Mouse (Mus musculus) megakaryocyte, embryonic 14.5 days (primary cell): ENCODE measurements at regions not wholly inside any gene's neighbourhood (a gene's known extent, or its start where the extent isn't known, plus 50 kb on each side); places are given as distances from the start of the nearest gene placed in this dataset.

Experiments
- FLI1 ChIP-seq: IDR thresholded peaks from 2 replicates; pipeline ENCODE4 v1.6.1; 2012; ENCODE audit warnings: low read length, inconsistent platforms, mixed read lengths
- GATA1 ChIP-seq: IDR thresholded peaks from 3 replicates; pipeline ENCODE4 v1.6.1; 2012; ENCODE audit warnings: mixed read lengths, low read length, inconsistent platforms, borderline replicate concordance

DNA sequence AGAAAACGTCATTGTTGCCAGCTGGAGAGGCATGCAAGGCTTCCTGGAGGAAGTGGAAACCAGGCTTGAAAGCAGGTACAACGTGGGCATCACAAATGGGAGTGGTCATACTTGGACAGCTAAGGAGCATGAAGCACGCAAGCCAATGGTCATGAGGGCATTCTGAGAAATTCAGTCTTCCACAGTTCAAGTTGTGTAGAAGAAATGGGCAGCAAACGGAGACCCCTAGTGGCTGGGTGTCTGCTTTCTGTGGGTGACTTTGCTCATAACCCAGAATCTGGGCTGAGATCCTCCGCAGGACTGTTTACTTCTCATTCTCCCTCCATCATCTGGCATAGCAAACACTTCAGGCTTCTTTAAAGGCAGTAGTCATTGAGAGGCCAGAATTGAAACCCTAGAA, 655.7 kb upstream of the Cdh11 start:
- TF ChIP-seq GATA1 (no peak), FLI1 (no peak)
